Mouse (Mus musculus): ENCODE results near the gene Cdc42ep2.

Cdc42ep2 gene

DNA sequence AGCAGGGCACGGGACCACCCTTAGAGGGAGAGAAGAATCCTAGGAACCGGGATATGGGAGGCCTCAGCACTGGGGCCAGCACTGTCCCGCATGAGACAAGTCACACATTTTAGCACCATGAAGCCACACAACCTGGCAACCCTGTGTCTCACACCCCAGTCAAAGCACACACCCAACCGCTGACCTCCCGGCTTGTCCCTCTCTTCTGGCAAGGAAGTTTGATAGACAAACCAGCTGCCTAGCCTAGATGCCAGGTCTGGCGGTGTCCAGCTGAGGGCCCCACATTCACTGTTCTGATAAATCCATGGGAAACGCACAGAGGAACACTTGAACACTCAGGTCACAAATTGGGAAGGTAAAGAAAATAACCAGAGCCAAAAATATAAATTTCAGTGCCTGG is 18.0 kb upstream of the Cdc42ep2 start:
- DNase-seq (ENCODE audit: low spot score in 2 of 2): no peak

DNA sequence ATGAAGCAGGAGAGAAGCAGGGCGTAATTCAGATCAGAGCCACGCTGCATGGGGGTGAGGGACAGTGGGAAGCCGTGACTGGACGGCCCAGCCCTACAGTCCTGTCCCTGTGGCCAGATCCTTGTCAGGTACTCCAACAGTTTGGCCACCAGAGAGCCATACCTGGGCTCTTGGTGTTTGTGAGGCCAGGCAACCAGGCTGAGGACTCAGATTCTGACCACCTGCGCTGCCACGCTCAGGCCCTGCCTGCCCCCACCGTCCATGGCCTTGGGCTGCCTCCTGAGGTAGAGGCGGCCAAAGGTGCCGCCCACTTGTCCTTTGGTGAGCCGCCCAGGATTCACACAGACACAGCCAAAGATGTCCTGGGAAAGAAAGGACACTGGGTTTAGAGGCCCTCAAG is 16.0 kb upstream of the Cdc42ep2 start:
- no peak for DNase-seq (ENCODE audit: low spot score in 2 of 2)

DNA sequence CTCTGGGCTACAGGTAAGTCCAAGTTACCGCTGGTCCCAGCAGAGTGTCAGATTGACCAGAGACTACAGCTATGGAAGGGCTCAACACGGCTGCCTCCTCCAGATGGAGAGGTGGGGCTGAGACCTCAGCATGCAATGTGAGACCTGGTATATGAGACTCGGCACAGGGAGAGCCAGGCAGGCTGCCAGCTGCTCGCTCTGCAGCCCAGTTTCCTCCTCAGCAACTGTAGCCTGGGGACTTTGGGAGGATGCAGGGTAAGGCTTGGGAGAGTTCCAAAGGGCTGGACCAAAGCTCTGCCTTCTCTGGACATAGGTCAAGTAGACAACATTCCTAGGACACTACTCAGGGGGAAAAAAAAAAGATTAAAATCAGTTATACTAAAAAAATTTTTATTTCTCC is 15.6 kb upstream of the Cdc42ep2 start:
- DNase-seq (ENCODE audit: low spot score in 2 of 2): peak; percentile 88 to 90

DNA sequence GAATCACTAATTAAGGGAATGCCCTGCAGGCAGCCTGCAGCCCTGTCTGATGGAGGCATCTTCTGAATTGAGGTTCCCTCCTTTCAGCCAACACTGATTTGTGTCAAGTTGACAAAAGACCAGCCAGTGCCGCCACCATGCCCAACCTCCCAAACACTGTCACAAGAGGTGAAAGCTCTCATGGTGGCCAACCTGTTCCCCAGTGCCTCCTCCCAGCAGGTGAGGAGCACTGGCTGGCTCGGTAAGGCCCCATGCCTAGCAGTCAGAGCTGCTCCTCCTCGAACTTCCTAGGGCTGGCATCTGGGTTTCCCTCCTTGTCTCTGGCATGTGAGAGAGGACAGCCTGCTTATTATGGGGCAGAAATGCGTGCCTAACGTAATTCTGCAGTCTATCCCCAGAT is 15.1 kb upstream of the Cdc42ep2 start:
- no peak for DNase-seq (ENCODE audit: low spot score in 2 of 2)

DNA sequence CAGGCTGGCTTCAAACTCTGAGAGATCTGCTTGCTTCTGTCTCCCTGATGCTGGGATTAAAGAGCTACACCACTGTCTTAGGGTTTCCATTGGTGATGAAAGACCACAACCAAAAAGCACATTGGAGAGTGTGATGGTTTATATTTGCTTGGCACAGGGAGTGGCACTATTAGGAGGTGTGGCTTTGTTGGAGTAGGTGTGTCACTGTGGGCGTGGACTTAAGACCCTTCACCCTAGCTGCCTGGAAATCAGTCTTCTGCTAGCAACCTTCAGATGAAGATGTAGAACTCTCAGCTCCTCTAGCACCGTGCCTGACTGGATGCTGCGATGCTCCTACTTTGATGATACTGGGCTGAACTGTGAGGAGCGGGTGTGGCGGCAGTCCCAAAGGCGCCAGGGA is 13.9 kb upstream of the Cdc42ep2 start:
- DNase-seq (ENCODE audit: low spot score in 2 of 2): no peak

DNA sequence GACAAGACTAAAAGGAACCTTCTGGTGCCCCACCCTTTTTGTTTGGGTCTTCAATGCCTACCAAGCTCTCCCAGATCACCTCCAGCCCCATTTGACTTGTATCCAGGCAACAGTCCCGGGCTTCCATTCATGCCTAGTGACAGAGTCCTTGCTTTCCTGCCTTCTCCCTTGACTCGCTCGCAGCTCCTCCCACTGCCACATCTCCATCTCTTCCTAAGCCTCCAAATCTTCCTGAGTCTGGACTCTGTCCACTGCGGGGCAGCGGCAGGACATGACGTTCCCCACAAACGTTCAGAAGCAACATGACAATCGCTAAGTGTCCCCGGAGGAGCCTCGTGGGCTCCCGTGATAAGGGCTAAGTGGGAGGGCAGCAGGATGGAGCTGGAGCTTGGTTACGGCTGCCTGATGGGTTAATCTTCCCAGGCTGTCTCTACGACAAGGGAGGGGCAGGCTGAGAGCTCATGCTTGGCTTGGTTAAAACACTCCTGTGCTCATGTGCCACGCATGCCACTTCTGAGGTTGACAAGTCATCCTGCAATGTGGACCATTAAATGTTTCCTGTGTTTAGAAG is 13.3 kb upstream of the Cdc42ep2 start:
- no peak for DNase-seq (ENCODE audit: low spot score in 2 of 2)

DNA sequence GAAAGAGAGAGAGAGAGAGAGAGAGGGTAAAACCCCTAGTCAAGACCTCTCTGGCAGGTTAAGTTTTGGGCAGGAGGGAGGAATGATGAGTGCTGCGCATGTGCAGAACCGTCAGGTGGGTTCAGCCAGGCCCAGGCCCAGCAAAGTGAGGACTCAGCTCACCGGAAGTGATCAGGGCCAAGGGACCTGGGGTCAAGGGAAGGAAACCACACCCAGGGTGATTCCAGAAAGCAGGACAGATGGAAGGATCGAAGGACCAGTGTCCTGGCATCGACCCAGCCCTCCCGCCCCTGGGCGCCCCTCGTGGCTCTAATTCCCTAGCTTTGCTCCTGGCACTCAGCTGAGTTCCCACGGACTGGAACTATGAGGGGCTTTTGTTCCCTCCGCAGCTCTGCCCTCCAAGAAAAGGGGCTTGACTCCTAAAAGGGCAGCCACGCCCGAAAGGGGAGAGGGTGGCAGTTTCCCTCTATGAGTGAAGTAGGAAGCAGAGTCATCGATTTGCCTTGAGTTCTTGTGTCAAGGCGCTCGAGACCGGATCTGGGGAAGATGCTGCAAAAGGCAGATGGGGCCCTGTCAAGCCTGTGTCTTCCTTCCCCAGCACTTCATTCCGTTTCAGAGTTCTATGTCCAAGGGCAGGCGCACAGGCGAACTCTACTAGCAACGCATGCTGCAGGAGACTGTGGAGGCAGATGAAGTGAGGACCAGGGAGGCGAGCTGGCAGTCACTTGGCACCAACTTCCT is 12.6 kb upstream of the Cdc42ep2 start:
- DNase-seq (ENCODE audit: low spot score in 2 of 2): no peak

DNA sequence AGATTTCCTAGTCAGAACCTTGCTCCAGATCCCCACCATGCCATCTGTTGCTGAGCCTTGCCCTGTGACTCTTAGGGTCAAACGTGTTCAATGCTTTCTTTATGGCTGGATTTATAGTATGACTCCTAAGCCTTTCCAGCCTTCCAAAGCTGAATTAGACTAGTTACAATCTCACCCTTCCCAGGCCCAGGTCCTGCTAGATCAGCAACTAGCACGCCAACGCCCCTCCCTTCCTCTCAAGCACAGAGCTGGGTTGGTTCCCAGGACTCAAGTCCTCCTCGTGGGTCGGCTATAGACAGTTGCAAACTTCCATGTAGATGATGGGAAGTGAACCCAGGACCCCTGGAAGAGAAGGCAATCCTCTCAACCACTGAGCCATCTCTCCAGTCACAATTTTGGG is 11.1 kb upstream of the Cdc42ep2 start:
- DNase-seq (ENCODE audit: low spot score in 2 of 2): no peak

DNA sequence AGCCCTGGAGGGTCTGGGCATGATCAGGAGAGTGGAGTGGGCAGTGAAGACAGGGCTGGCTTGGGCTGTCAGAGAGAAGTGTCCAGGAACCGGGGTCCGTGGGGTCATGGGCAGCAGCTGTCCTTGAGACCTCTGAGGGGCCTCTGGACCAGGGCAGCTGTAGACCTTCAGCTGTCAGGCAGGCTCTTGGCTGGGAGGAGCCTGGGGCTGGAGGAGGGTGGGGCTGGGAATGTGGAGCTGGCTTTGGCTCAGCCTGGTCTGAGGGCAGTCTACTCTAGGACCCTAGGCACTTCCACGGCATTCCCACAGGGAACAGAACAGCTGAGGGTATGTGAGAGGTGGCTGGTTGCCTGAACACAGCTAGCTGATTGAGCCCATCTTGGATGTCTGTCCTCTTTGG is 10.7 kb upstream of the Cdc42ep2 start:
- DNase-seq (ENCODE audit: low spot score in 2 of 2): peak; percentile 72 to 74

DNA sequence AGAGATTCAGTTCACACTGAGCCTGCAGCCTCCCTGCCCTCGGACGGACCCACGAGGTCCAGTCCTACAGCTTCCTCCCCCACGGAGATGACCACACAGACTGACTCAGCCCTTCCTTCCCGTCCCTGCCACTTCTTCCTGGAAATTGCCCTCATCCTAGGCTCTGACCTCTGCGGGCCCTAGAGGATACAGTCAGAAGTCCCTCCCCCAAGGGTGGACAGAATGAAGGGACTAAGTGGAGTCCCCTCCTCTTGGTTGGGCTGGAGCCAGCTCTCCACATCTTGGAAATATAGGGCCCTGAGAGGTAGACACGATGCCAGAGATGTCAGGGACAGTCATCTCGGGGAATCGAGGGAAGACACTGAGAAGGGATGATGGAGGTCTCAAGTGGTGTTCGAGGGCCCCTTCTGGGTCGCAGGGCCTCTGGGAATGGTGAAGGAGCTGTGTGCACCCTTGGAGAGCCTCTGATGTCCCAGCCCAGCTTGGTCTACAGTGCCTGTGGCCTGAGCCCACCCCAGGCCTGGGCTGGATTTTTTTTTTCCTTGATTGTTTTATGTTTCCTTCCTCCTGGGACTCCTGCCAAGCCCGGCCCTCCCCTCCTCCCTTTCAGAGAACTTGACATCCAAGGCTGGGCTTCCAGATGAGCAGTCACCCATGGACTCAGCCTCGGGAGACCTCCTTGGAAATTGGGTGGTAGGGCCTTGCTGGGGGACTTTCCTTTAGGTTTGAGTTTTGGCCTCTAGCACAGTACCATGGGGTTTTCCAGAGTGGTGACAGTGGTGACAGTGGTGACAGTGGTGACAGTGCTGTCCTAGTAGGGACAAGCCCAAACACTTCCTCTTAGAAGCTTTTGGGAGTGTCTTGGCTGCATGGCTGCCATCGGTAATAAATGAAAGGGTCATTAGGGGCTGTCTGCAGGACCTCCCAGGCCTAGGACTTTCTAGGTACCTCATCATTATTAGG is 5.3 kb upstream of the Cdc42ep2 start:
- peak; percentile 83 for DNase-seq (ENCODE audit: low spot score in 2 of 2)

DNA sequence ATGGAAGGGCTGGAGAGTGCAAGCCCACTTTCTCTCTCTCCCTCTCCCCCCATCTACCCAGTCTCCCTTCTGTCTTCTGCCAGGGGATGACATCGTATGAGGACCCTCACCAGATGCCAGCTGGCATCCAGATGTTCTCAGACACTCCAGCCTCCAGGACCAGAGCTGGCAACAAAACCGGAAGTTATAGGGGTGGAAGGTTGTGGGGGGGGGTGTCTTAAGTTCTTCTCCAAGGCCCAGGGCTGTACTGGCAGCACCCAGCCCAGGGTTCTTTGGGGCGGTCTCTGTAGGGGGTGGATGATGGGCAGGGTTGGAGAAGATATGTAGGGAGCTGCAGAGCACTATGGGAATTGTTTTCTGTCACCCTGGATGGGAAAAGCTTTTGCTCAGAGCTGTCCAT is 3.9 kb upstream of the Cdc42ep2 start:
- no peak for DNase-seq (ENCODE audit: low spot score in 2 of 2)

DNA sequence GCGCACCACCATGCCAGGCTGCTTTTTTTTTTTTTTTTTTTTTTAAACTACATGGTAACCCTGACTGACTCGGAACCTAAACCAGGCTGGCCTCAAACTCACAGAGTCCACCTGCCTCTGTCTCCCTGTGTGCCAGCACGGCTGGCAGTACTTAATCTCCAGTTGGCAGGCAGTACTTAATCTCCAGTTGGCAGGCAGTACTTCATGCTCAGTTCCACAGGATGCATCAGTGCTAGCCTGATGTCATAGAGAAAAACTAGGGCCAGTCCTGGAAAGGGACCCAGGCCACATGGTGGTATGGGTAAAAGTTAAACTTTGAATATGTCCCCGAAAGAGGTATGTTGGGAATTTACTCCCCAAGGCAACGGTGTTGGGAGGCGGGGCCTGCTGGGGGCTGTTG is 3.5 kb upstream of the Cdc42ep2 start:
- no peak for DNase-seq (ENCODE audit: low spot score in 2 of 2)

DNA sequence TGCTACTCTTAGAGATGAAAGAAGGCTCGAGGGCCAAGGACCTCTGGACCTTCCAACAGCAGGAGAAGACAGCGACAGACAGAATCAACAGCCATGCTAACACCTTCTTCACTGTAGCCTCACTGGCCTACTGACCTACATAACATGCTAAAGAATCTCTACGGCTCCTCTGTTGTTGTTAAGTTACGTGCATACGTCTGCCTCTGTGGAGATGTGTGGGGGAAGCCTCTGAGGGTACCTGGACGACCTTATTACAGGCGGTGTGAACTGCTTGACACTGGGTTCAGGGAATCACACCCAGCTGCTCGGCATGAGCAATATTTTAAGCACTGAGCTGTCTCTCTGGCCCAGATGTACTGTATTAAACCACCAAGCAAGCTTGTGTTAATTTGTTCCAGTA is 2.9 kb upstream of the Cdc42ep2 start:
- DNase-seq (ENCODE audit: low spot score in 2 of 2): no peak

DNA sequence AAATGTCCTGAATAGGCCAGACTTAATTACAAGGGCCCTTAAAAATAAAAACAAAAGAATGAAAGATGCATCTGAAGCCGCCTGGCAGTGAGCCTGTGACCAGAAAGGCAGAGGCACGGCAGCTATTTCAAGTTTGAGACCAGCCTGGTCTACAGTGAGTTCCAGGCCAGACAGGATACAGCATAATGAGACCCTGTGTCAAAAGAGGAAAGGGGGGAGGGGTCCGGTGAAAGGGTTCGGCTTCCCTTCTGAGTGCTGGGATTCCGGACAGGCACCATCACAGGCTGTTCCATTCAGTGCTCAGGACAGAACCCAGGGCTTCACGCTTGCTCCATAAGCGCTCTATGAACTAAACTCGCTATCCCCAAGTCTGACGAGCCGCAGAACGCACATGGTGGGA is 2.4 kb upstream of the Cdc42ep2 start:
- DNase-seq (ENCODE audit: low spot score in 2 of 2): no peak

DNA sequence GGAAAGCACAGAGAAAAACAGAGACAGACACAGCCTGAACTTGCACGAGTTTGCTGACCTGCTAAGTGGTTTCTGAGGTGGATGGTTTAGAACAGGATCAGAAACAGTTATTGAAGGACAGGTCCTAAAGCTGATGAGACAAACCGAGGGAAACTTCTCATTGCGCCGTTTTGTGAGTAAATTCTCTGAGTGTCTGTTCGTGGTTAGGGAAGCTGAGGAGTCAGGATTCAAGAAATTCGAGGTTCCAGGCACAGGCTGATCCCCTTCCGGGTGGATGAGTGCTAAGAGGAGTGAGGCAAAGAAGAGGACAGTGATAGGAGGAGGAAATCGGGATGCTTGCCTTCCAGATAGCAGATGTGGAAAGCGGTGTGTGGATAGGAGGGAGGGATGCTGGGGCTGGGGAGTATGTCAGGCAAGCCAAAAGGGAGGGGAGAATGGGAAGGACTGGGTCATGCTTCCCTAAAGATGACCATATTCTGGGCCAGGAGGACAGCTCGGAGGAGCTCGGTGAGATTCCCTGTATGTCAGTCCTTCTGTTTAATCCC is 767 bp upstream of the Cdc42ep2 start:
- DNase-seq (ENCODE audit: low spot score in 2 of 2): no peak

DNA sequence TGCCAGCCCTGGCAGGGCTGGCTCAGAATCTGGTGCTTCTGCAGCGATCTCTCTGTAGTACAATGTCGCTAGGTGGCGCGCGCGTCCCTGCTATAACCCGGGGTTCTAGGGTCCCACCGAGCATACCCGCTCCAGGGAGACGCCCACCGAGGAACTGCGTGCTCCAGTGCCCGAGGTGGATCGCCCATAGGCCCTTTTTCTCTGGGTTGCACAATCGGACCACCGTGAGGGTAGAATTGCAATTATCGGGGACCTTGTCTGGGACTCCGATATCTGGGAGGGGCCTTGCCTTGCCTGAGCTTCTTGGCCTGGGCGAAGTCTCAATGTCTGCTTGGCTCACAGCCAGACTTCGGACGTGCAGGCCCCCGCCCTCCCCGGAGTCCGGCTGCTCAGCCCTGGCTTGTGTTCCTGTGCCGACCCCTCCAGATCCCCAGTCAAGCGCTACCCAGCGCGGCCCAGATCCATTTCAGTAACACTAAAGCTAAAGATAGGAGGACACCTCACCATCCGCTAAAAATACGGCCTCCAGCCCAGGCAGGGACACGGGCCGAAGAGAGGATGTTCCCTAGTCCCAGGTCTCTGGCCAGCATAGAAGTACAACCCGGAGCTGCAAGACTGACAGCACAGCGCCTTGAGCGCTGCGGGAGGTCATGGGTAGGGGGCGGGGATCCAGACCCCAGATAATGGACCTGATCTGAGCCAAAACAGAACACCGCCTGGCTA is 465 bp downstream of the Cdc42ep2 start:
- peak; percentile 88 to 93 for DNase-seq (ENCODE audit: low spot score in 2 of 2)

DNA sequence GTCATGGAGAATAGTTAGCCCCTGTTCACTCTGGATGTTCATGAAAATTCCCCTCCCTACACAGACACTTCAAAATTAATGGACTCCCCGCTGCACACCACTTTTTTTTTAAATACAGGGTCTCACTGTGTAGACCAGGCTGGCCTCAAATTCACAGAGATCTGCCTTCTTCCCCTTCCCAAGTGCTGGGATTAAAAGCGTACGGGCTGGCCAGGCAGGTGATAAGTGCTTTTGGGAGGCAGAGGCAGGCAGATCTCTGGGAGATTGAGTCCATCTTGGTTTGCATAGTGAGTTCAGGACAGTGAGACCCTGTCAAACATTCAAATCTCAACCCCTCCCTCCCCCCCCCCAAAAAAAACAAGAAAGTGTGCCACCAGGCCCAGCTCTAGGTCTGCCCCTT is 1.7 kb downstream of the Cdc42ep2 start:
- DNase-seq (ENCODE audit: low spot score in 2 of 2): no peak

DNA sequence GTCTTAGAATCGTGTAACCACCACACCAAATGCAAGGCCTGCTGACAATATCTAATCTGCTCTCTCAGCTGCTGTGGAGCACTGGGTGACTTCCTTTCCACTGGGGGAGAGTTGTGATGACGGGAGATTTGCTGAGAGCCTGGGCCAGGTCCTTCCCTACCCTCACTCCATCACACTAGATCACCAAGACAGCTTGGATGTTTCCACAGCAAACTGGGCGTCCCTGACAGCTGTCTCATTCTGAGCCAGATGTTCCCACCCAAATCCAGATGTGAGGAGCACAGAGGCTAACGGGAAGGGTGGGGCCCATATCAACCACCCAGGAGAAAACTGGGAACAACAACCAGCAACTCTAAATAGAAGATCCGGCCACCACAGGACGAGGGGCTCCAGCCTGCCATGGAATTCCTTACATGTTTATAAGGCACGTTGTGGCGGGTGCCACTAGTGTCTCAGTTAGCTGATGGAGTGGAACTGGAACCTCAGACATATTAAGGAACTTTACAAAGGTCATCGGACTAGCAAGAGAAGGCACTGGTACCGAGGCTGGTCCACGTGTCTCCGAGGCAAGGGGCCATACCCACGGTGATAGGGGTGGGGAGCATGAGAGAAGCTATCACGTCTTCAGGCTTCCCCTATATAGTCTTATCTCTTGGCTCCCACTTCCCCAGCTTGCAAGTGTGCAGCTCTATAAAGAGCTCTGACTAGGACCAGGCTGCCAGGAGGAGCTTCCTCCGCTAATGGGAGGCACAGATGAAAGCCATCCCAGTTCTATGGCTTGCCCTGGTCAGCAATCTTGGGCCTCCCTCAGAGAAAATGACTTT is 2.3 kb downstream of the Cdc42ep2 start:
- DNase-seq (ENCODE audit: low spot score in 2 of 2): peak; percentile 77 to 83

DNA sequence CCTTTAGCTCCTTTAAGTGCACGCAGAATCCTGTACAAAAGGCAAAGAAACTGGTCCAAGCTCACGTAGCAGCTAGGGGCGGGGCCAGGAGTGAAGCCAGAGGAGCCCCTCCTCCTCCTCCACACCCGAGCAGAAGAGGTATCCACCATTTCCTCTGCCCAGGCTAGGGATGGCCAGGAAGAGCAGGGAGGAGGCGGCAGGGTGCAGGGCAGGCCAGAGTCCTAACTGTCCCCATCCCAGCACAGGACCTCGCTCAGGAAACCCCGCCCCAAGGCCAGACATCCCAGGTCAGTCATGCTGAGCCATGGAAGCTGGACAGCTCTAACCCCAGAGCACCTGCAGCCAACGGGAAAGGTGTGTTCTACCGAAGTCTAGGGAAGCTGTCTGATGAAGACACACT is 2.9 kb downstream of the Cdc42ep2 start:
- peak; percentile 50 to 63 for DNase-seq (ENCODE audit: low spot score in 2 of 2)

DNA sequence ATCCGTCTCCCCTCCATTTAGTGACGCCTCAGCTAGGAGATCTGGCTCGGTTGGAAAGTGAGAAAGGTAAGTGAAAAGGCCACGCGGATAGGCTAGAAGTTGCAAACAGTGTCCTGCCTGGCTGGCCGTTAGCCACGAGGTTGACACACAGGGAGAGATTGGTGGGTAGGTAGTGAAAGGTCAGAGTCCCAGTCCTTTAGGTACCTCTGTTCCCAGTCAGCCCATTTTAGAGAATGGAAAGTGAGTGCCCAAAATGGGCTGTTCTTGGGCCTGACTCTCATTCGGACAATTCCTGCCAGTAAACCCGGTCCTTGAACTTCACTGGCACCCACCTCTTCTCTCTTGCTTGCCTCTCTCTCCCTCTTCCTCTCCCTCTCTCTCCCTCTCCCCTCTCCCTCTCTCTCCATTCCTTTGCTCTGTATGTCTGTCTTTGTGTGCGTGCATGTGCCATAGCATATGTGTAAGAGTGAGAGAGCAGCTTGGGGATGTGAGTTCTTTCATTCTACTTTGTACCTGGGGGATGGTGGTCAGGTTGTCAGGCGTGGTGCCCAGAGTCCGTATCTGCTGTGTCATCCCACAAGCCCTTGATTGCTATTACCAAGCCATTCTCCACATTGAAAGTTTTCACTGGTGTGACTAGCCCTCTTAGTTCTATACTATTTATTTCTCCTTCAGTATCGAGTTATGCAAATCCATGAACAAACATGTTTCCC is 11.5 kb downstream of the Cdc42ep2 start, which contains the start of gene Dpf2:
Gene Dpf2, minus strand, starts transcription at position 4 of the 713 bp plus-strand sequence.
- DNase-seq (ENCODE audit: low spot score in 2 of 2): no peak

All from heart, adult 9 months (tissue).